Mouse (Mus musculus) left cerebral cortex, postnatal 25 days (tissue): ENCODE results near the gene Pgc. TPM values are rescaled to one million over a fixed set of nuclear protein-coding genes. Genes with fewer than 3 reads are reported as not detected.

Experiments used
- DNase-seq, 2 experiments: peaks; one replicate each; pipeline ENCODE4 v3.0.0; 2022; ENCODE audit warnings: low spot score in 2 of 2, mixed read lengths in 1 of 2
- intact Hi-C: fragments of 180-260 bp; cut with DNase I; formaldehyde crosslinking; loops from one replicate; pipeline ENCODE4 v1.15.1; 2025
- total RNA-seq, 2 experiments: library from RNA; stranded (reverse); gene quantifications; 2 replicates each; pipeline ENCODE4 v1.2.3; 2021

The Pgc gene
- total RNA-seq, 2 experiments from 2014 or later, result not detected

- no peak for DNase-seq
- intact Hi-C loops, result no loop called here
These were observed 17.4 kb downstream of the Pgc start for GRCm38 (mm10) chr17:47744086-47744485.

GRCm38 (mm10) chr17:47744746-47745368 is 18.2 kb downstream of the Pgc start:
- intact Hi-C loops, result no loop called here
- no peak for DNase-seq

- intact Hi-C loops, result no loop called here
- DNase-seq, result no peak
These were observed 22.3 kb downstream of the Pgc start for GRCm38 (mm10) chr17:47748791-47749553.

GRCm38 (mm10) chr17:47749626-47750025 is 23.0 kb downstream of the Pgc start:
- DNase-seq, result no peak
- intact Hi-C loops, result no loop called here

- intact Hi-C loops, result no loop called here
- DNase-seq, result no peak
These were observed 23.5 kb downstream of the Pgc start for GRCm38 (mm10) chr17:47750101-47750500.

GRCm38 (mm10) chr17:47751811-47752210 is 25.2 kb downstream of the Pgc start:
- DNase-seq, result no peak
- intact Hi-C loops, result no loop called here

GRCm38 (mm10) chr17:47753130-47753775 is 26.6 kb downstream of the Pgc start:
- DNase-seq, result no peak
- intact Hi-C loops, result no loop called here

- DNase-seq, result no peak
- intact Hi-C loops, result no loop called here
These were observed 27.6 kb downstream of the Pgc start for GRCm38 (mm10) chr17:47754246-47754645.

- intact Hi-C loops, result no loop called here
- DNase-seq, result no peak
These were observed 29.7 kb downstream of the Pgc start for GRCm38 (mm10) chr17:47756366-47756765.

- intact Hi-C loops, result no loop called here
- DNase-seq, result no peak
These were observed 30.5 kb downstream of the Pgc start for GRCm38 (mm10) chr17:47757056-47757610.

GRCm38 (mm10) chr17:47759702-47760410 is 33.2 kb downstream of the Pgc start:
- peak; percentile 34 to 47 for DNase-seq
- intact Hi-C loops, result no loop called here

- intact Hi-C loops, result no loop called here
- no peak for DNase-seq
These were observed 35.4 kb downstream of the Pgc start for GRCm38 (mm10) chr17:47762028-47762427.

- intact Hi-C loops, result no loop called here
- peak; percentile 55 to 79 for DNase-seq
These were observed 36.1 kb downstream of the Pgc start for GRCm38 (mm10) chr17:47762518-47763340.

- DNase-seq, result no peak
These were observed 39.3 kb downstream of the Pgc start for GRCm38 (mm10) chr17:47765986-47766385.

GRCm38 (mm10) chr17:47766407-47767043 is 39.9 kb downstream of the Pgc start:
- DNase-seq, result no peak

More at GRCm38 (mm10) chr17:47765986-47766385, 39.3 kb downstream of the Pgc start:
- intact Hi-C loops, result no loop called here

GRCm38 (mm10) chr17:47767081-47767455 is 40.4 kb downstream of the Pgc start:
- intact Hi-C loops, result no loop called here
- no peak for DNase-seq

More at GRCm38 (mm10) chr17:47766407-47767043, 39.9 kb downstream of the Pgc start:
- intact Hi-C loops, result no loop called here

- DNase-seq, result no peak
These were observed 41.0 kb downstream of the Pgc start for GRCm38 (mm10) chr17:47767456-47768141.

GRCm38 (mm10) chr17:47768707-47769276 is 42.1 kb downstream of the Pgc start:
- intact Hi-C loops, result no loop called here
- DNase-seq, result peak in 1 of 2 experiments; percentile 59

More at GRCm38 (mm10) chr17:47767456-47768141, 41.0 kb downstream of the Pgc start:
- intact Hi-C loops, result no loop called here
